Mouse (Mus musculus) thymus, postnatal 25 days (tissue): Measurements from ENCODE around the gene P2ry12.

Experiments
- DNase-seq: peaks from one replicate; pipeline ENCODE4 v3.0.0; 2022

P2ry12 gene

DNA sequence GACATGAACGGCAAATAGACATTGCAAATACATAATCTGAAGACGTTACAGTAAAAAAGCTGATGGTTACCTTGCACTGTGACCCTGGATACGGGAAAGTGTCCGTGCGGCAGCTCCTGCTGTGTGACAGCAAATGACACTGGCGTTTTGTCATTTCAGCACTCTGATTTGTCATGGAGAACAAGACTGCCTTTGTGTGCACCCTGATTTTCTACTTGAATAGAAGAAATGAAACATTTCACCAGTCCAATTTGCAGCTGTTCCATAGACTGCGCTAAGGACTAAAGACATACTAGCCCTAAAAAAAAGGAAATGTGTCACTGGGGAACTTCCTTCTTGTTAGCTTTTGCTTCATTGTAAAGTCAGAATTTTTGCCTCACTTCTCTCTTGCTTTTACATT lies at the start of gene P2ry12:
P2ry12 (minus strand) TSS at position 168 of the 400 bp plus-strand sequence.
- DNase-seq, result no peak

DNA sequence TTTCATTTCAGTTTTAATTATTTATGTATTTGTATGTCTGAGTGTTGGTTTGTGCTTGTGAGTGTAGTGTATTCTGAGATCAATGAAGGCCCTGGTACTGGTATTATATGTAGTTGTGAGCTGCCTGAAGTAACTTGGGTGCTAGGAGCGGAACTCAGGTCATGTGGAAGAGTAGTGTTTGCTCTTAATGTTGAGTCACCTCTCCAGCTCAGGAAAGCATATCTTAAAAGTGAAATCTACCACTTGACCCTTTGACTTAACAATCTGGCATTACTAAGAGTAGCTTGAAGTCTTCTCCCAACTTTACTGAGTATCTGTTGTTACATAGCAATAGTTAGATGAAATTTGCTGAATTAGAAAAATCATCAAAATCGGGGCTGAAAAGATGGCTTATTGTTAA lies 42.8 kb upstream of the P2ry12 start:
- no peak for DNase-seq

DNA sequence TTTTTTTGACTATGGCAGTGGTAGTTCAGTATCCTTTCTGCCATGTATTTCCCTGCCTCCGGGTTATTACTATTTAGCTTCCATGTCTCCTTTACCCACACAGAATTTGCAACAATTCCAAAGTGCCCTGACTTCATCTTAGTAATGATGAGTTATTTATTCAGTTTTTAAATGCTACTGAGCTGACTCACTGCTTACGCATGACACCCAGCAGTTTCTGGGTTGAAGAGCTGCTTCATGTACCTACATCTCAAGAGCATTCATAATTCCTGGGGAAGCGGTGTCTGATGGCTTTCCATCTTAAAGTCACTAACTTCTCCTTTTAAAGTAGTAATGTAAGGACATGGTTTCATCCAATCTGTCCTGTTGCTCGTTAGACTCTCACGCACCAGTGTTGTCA lies 42.3 kb upstream of the P2ry12 start:
- DNase-seq, result no peak

DNA sequence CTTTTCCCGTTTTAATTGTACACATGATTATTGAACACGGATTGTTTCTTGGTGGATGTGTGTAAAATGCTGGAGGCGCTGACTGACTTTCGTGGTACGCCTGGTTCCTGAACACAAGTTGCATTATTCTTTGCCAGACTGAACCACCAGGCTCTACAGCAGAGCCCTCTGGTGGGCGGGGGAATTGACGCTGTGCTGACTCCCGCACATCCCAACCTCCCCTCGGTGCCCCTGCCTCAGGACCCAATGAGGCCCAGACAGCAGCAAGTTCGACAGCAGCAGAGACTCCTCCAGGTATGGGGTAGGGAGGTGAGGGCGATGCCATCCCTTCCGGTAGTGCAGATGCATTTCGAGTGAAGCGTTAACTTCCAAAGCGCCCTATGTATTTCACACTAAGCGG lies 35.0 kb upstream of the P2ry12 start:
- DNase-seq, result peak; percentile 28

DNA sequence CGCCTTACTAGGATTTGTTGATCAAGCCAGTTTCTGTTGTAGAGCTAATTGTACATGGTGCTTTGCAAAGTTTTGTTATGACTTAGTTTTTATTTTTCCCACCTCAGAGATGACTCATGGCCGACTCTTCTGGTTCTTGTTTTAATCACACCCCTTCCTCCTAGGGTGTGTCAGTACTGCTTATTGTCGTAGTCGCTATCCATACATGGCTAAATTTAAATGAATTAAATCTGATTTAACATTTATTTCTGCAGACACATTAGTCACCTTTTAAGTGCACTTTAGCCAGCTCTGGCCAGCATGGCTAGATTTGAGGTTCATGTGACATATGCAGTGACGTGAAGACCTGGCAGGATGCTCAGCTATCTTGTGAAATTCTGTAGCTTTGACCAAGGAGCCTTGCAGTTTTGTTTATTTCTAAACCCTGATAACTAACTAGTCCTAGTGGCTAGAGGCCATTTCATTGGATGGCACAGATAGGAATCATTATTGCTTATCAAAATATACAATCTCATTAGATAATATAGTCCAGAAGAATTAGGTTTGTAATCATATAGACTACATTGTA lies 34.0 kb upstream of the P2ry12 start:
- DNase-seq, result no peak

DNA sequence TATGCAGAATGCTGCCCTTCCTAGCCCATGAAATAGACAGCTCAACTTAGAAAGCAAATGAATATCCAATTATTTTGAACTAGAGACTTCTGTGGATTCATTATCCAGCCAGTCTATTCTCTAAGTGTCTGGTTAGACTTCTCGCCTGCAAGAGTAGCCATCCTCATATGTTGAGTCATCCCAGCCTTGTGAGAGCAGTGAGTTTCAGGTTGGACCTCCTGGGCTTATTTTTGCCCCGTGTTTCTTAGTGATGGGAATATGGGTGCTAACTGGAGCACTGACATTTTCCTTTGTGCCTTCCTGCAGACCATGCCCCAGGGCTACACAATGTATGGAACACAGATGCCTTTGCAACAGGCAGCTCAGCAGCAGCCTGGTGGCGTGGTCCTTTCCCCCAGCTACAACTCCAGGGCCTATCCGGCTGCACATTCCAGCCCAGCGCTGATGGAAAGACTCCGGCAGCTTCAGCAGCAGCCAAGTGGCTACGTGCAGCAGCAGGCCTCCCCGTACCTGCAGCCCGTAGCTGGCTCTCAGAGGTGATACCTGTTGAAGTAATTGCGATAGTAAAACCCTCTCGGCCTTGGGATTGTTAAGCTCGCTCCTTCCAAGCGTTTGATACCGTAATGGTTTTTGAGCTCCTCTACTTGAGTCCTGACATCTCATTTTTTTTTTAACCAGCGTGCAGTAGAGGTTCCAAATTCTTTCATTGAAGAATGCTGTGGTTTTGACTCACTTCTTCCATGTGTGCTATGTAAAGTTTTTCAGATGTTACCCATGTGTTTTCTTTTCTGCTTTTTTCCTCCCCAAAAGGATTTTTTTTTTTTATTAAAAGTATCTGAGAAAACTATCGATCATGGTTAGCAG lies 33.3 kb upstream of the P2ry12 start:
- no peak for DNase-seq

DNA sequence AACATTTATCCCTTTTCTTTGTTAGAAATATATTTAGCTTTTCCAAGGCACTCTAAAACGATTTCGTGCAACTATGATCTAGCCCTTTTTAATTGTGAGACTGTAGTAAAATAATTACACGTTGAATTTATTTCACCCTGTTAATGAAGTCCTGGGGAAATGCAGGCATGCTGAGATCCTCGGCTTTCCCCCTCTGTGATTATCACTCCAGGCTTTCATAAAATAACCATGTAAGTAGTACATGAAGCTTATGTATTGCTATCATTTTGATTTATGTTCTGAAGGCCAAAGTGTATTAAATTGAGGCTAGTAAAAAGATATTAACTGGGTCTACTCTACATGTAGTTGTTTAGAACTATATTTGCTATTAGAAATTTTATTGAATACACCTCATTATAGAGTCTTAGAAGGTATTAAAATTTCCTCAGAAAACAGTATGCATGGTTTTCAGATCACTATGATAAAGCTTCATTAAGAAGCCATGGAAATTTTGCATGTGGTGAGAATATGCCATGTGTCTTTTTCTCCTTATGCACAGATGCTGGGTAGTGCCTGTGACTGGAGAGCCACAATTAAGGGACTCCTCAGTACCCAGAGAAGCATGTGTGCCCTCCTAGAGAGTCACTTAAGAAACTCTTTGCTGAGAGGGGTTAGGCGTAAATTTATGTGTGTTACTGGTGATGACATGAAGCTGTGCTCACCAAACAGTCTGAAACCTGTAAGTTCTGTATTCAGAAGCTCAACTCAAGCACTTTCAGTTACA lies 30.9 kb upstream of the P2ry12 start:
- no peak for DNase-seq

DNA sequence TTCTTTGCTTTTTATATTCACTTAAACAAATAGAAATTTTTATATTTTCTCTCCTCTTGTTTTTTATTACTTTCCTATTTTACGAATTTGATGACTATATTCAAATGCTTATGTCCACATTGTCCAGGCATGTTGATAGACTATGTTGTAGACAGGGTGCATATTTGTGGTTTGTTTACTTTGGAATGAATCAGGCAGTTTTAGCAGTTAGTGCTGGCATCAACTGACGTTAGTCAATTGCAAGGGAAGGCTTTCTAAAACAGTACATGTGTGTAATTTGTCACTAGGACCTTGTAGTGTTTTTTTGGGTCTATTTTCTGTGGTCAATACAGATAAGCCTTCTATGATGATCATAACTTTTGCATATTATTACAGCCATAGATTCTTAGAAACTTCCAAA lies 27.9 kb upstream of the P2ry12 start:
- DNase-seq, result no peak

DNA sequence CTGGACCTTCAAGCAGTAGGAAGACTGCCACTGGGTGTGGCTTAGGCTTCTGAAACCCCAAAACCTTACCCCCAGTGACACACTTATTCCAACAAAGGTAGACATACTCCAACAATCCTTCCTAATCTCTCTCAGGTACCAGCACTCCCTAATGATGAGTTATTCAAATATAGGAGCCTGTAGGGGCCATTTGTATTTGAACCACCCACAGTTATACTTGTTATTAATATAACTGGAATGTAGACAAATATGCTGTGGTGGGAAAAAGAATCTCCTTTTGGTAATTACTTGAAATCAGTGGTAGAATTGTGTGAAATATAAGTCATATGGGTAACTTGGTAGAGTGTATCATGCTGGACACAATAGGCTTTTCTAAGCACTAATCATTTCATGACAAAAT lies 15.9 kb upstream of the P2ry12 start:
- DNase-seq, result no peak

DNA sequence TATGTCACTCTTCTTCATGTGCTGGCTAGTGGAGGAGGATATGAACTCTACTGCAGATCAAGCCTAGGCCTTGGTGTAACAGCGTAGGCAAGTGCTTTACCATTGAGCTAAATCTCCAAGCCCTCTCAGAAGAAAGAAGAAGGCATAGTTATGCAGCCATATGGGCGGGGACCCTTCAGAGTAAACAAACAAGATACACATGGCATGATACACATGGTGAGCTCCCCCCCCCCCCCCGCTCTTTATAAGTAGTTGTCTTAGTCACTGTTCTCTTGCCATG lies 15.5 kb upstream of the P2ry12 start:
- DNase-seq, result no peak

DNA sequence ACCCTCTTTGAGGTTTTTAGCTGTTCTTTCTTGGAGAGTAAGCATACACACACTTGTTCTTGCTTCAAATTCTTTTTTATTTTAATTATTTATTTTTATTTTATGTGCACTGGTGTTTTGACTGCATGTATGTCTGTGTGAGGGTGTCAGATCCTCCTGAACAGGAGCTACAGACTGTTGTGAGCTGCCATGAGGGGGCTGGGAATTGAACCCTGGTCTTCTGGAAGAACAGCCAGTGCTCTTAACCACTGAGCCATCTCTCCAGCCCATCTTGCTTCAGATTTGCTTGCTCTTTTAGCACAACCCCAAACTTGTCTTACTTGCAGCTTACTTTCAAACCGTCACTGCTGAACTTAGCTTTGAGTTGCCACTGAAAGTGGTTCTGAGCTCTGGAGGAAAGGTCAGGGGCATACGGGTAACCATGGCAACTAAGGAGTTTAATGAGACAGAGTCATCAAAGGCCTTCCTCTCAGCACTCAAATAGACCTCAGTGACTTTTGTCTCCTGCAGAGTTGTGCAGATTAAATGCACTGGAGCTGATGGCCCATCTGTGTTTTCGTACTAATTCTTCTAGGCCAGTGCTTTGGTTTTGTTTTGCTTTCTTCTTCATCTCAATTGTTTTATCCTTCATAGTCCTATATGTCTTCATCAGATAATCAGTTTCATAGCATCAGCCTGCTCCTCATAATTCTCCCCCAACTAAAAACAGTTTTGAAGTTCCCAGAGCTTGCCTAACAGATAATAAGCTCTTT lies 15.0 kb upstream of the P2ry12 start:
- DNase-seq, result no peak

DNA sequence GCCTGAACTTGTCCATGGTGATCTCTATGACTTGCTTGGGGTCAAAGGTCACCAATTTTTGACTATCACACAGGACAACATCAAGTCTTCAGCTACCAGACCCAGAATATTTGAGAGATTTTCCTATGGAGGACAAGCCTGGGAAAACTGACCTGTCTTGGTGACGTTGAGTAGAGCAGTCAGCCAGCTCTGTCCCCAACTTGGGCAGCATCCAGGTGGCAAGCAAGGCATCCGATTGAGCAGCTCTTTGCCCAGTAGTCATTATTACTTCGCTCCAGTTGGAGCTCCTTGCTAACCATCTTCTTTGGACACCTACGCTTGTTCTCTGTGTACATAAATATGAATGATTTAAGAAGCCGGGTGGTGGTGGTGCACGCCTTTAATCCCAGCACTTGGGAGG lies 8.1 kb upstream of the P2ry12 start:
- DNase-seq, result no peak

DNA sequence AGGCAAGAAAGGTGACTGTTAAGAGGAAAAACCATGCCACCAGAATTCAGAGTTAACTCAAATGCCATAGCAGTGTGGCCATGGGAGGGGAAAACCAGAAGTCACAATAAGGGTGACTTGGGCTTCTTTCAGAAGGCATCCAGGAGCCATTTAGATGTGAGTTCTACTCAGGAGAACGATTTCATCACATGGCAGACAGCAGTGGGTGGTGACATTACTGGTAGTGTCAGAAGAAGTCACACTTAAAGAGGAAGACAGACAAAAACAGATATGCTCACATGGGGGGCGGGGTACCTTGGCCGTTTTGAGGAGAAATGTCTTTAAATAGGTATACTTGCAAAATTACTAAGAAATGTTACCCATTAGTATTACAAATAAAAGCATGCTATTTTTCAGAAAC lies 1.3 kb upstream of the P2ry12 start:
- DNase-seq, result no peak

DNA sequence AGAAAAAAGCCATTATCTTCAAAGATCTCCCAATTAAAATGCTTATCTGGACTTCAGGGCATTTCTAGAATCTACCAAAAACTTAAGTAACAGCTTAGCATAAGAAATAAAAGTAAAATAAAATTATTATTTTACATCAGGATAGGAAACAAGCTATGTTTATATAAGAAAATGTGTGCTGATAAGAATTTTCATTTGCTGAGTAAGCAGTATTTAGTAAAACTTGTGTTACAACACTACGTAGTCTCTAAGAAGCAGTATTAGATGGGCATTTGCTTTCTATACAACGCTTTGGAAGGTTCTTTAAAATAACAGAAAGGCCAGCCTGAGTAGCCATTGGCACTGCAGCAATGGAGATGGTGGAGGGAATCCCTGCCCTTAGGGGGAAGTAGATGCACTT lies 746 bp upstream of the P2ry12 start:
- no peak for DNase-seq

DNA sequence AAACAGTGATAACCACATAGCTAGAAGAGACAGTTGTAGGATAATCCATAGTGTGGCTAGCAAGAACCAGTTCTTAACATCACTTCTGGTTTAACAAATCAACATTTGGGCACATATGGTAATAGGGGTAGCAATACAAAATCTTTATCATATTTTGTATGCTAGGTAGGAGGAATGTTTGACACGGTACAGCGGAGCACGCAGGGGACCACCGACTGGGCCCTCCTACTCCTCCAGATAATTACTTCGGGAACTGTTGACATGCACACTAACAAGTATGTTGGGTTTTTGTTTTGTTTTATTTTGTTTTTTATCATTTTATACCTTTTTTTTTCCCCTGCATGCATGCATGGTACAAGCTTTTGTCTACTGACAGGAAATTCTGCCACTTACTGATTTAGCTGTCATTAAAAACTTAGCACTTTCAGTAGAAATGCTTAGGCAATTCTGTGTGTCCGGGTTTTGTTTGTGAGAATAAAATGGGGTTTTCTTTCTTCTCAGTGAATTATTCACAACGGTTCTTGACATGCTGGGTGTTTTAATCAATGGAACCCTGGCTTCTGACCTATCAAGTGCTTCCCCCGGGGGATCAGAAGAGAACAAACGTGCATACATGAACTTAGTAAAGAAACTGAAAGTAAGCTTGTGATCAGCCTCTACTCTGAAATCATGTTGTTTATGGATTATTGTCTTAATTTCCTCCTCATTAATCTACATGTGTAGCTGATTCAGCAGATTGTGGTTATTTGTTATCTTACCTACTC lies 780 bp downstream of the P2ry12 start:
- peak; percentile 35 for DNase-seq

DNA sequence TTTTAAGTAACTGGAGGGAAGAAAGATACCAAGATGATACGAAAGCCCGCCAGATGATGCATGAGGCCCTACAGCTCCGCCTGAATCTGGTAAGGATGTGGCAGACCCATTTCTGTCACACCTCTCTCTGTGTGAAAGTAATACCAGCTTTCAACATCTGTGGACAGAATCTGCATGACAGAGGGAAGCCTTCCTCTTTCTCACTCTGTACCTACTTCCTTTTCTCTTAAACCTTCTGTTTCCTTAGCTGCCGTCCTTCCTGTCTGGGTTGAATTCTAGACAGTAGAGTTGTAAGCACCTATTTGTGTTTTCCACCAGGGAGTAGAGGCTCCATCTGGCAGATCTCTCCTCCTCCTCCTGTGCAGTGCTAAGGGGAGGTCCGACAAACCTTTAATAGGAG lies 1.9 kb downstream of the P2ry12 start:
- DNase-seq, result peak; percentile 63

DNA sequence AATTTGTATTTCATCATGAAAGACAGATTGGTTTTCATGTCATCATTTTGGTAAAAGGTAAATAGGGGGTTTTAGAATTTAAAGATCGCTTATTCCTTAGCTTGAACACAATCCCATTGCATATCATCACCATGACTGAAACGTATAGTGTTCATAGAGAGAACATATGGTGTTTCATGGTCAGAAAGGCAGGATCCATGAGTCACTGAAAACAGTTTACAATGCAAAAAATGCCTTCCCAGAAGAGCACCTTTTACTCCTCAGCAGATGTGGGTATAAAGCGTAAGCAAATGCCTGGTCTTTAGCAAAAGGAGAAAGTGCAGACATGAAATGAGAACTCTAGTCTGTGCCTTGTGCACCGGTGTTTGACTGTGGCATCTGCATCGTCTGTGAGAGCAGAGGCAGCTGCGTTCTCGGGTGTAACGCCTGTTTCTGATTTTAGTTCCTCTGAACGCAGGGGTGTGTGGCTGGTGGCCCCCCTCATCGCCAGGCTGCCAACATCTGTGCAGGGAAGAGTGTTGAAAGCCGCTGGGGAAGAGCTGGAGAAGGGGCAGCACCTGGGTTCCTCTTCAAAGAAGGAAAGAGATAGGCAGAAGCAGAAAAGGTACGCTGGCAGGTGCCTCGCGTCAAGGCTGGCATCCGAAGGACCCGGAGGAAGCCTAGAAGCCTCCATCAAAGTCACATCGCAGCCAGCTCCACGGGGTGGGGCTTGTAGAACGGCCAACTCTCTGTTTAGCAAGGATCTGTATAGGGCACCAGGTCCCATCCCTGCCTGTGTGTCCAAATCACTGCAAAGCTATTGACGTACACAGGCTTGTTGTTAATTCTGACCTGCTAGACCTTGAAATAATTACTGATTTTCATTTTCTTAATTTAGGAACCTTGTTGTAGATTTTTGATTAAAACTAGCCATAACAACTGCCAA lies 4.7 kb downstream of the P2ry12 start:
- DNase-seq, result peak; percentile 87

DNA sequence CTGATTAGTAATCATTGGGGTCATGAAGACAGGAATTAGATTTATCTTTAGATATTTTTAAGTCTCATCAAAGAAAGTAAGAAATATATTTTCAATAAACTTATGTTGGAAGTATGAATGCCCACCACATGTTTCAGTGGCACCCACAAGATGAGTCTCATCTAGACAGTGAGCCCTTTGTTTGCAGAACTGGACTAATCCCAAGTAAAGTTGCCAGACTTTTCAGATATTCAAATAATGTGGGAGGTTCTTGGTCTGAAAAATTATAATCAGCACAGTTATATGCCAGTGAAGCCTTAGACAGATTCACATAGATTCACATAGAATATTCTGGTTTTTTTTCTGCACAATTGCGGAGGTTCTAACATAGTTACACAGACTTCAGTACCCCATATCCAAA lies 12.2 kb downstream of the P2ry12 start:
- DNase-seq, result no peak

DNA sequence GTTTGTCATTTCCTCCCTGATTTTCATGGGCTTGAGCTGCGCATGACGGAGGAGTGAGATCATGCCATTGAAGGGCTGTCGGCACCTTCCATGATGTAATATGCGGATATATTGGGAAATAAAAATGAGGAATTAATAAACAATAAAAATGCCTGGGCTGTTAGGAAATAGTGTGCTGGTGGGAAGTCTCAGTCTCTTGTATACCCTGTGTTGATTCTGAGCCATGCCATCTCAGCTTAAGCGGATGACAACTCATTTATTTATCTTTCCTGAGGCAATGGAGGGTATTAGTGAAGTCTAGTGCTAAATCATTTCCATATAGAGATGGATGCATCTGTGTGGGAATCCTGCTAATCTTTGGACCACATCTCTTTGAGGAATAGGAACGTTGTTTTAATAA lies 14.6 kb downstream of the P2ry12 start:
- DNase-seq, result no peak

DNA sequence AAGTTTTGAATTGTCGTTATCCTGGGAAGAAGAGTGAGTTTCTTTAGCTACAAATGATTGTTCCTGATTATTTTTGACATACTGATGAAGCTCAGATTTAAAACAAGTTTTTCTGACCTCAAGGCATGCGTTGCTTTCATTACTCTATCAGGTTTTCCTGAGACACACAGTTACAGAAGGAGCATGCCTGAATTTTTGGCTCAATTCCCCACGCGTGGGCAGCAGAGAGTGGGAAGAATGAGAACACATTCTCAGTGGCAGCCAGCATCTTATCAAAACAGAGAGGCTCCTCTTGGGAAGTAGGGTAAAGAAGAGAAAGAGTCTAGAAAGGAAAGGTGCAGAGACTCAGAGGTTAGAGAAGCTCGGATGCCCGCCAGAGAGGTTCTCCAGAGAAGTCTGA lies 19.3 kb downstream of the P2ry12 start:
- no peak for DNase-seq

DNA sequence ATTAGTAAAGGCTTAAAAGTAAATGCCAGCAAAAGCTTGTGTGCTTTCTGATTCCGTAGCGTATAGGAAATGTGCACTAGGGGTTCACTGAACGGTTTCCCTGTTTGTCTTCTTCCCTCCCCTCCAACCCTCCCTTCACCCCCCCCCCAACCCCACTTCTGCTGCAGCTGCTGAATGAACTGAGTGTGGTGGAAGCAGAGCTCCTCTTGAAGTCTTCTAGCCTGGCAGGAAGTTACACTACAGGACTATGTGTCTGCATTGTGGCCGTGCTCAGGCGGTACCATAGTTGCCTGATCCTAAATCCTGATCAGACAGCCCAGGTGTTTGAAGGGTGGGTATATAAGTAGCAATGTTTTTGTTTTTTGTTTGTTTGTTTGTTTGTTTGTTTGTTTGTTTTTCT lies 27.8 kb downstream of the P2ry12 start:
- DNase-seq, result peak; percentile 60

DNA sequence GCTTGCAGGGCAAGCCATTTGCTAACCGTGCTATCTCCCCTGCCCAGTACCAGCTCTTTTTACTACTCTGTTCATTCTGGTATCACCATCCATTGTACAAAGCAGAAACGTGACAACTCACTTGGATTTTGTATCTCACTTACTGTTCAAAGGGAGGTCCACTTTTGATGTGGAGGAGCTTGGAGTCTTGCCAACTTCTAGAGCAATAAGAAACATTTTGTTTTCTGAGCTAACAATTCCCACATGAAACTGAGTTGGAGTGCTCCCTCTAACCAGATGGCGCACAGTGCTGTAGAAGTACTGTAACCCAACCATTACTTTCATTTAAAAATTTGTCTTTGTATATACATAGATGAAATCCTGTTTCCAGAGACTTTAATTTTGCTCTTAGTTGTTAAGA lies 31.8 kb downstream of the P2ry12 start:
- no peak for DNase-seq
